Mouse (Mus musculus) megakaryocyte, embryonic 14.5 days (primary cell): ENCODE measurements around the gene Flt1. TPM values are rescaled to one million over a fixed set of nuclear protein-coding genes. Genes with fewer than 3 reads are reported as not detected.
A peak's percentile ranks its signal among the peaks of the same experiment; 100 is the strongest.
"Not testable (repeated sequence)": the region's sequence is repeated elsewhere in the genome, so short reads cannot be mapped to it uniquely, and the experiment has no call there.

ENCODE experiments used
- H3K27me3 ChIP-seq: replicated peaks from 2 replicates; pipeline ENCODE3; 2012; ENCODE audit warnings: inconsistent platforms
- H3K36me3 ChIP-seq: replicated peaks from 2 replicates; pipeline ENCODE3; 2012; ENCODE audit warnings: low read length, inconsistent platforms, mixed read lengths
- H3K4me1 ChIP-seq: 2 replicates; pipeline ENCODE4 v1.6.1; 2012; ENCODE audit warnings: inconsistent platforms
- H3K4me3 ChIP-seq: replicated peaks from 2 replicates; pipeline ENCODE3; 2012; ENCODE audit warnings: moderate library complexity, mild to moderate bottlenecking, inconsistent platforms
- H3K9me3 ChIP-seq: 2 replicates; pipeline ENCODE4 v1.6.1; 2012; ENCODE audit warnings: inconsistent platforms
- FLI1 ChIP-seq: IDR thresholded peaks from 2 replicates; pipeline ENCODE4 v1.6.1; 2012; ENCODE audit warnings: low read length, inconsistent platforms, mixed read lengths
- GATA1 ChIP-seq: IDR thresholded peaks from 3 replicates; pipeline ENCODE4 v1.6.1; 2012; ENCODE audit warnings: mixed read lengths, low read length, inconsistent platforms, borderline replicate concordance
- polyA plus RNA-seq: library from polyadenylated mRNA; stranded (reverse); fragments of >175 nt; gene quantifications from 2 replicates; pipeline ENCODE4 v1.2.3, GENCODE M21; 2012; ENCODE audit warnings: low replicate concordance; ENCODE audit not compliant: insufficient read depth

Flt1 gene
- polyA plus RNA-seq, 1 experiment: 0.36 TPM

- peaks cover 13% of the 10 kb centered on the region for H3K9me3 ChIP-seq
- peaks cover 12% of the 10 kb centered on the region for H3K27me3 ChIP-seq
- peak overlapping the region; percentile 70 for H3K4me3 ChIP-seq
- TF ChIP-seq FLI1: no peak
- no peak for TF ChIP-seq GATA1
- peaks cover 3% of the 10 kb centered on the region for H3K36me3 ChIP-seq
- H3K4me1 ChIP-seq: peaks cover 44% of the 10 kb centered on the region
Measured at GRCm38 (mm10) chr5:147574517-147574916, 151.3 kb downstream of the Flt1 start.

- Histone ChIP-seq H3K36me3 (no peaks in the 10 kb centered on the region), H3K27me3 (peaks cover 10% of the 10 kb centered on the region), H3K4me1 (peaks cover 44% of the 10 kb centered on the region), H3K4me3 (no peak overlapping the region), H3K9me3 (peaks cover 6% of the 10 kb centered on the region; the same call in 1 of the 2 replicates)
- TF ChIP-seq GATA1: no peak
- TF ChIP-seq FLI1: no peak
Measured at GRCm38 (mm10) chr5:147573555-147573954, 152.3 kb downstream of the Flt1 start.

GRCm38 (mm10) chr5:147572695-147573094, 153.1 kb downstream of the Flt1 start:
- H3K27me3 ChIP-seq: peaks cover 4% of the 10 kb centered on the region
- TF ChIP-seq GATA1 (no peak), FLI1 (no peak)
- no peaks in the 10 kb centered on the region for H3K9me3 ChIP-seq
- peaks cover 44% of the 10 kb centered on the region for H3K4me1 ChIP-seq
- no peak overlapping the region for H3K4me3 ChIP-seq
- no peaks in the 10 kb centered on the region for H3K36me3 ChIP-seq

- Histone ChIP-seq H3K36me3 (no peaks in the 10 kb centered on the region), H3K9me3 (no peaks in the 10 kb centered on the region), H3K4me3 (no peak overlapping the region), H3K27me3 (peaks cover 15% of the 10 kb centered on the region), H3K4me1 (peaks cover 19% of the 10 kb centered on the region)
- TF ChIP-seq FLI1 (no peak), GATA1 (no peak)
Measured at GRCm38 (mm10) chr5:147566335-147566734, 159.5 kb downstream of the Flt1 start.

- H3K9me3 ChIP-seq: no peaks in the 10 kb centered on the region
Measured at GRCm38 (mm10) chr5:147565444-147565843, 160.4 kb downstream of the Flt1 start.

GRCm38 (mm10) chr5:147564140-147564590, 161.6 kb downstream of the Flt1 start:
- Histone ChIP-seq H3K9me3 (no peaks in the 10 kb centered on the region), H3K4me1 (peaks cover 19% of the 10 kb centered on the region), H3K27me3 (peaks cover 18% of the 10 kb centered on the region), H3K4me3 (peak overlapping the region; percentile 53), H3K36me3 (no peaks in the 10 kb centered on the region)
- TF ChIP-seq GATA1 (no peak), FLI1 (no peak)

More at GRCm38 (mm10) chr5:147565444-147565843, 160.4 kb downstream of the Flt1 start:
- H3K4me3 ChIP-seq: no peak overlapping the region
- peaks cover 18% of the 10 kb centered on the region for H3K27me3 ChIP-seq
- H3K36me3 ChIP-seq: no peaks in the 10 kb centered on the region
- peaks cover 19% of the 10 kb centered on the region for H3K4me1 ChIP-seq
- no peak for TF ChIP-seq FLI1
- TF ChIP-seq GATA1: no peak

GRCm38 (mm10) chr5:147563511-147564139, 162.2 kb downstream of the Flt1 start:
- peaks cover 18% of the 10 kb centered on the region for H3K27me3 ChIP-seq
- H3K4me3 ChIP-seq: no peak overlapping the region
- H3K9me3 ChIP-seq: no peaks in the 10 kb centered on the region
- no peak for TF ChIP-seq GATA1
- TF ChIP-seq FLI1: no peak
- peaks cover 19% of the 10 kb centered on the region for H3K4me1 ChIP-seq
- no peaks in the 10 kb centered on the region for H3K36me3 ChIP-seq

- not testable (repeated sequence) for H3K27me3 ChIP-seq, H3K36me3 ChIP-seq, H3K9me3 ChIP-seq, H3K4me3 ChIP-seq
- peaks cover 16% of the 10 kb centered on the region for H3K4me1 ChIP-seq
Measured at GRCm38 (mm10) chr5:147557641-147558040, 168.2 kb downstream of the Flt1 start.

GRCm38 (mm10) chr5:147551879-147552627, 173.8 kb downstream of the Flt1 start:
- no peaks in the 10 kb centered on the region for H3K9me3 ChIP-seq
- TF ChIP-seq FLI1 (no peak), GATA1 (no peak)
- peaks cover 30% of the 10 kb centered on the region for H3K4me1 ChIP-seq
- H3K27me3 ChIP-seq: no peaks in the 10 kb centered on the region
- peaks cover 51% of the 10 kb centered on the region for H3K36me3 ChIP-seq
- H3K4me3 ChIP-seq: no peak overlapping the region
